Mouse (Mus musculus): ENCODE measurements around the gene Prkn. TPM values are rescaled to one million over a fixed set of nuclear protein-coding genes. Genes with fewer than 3 reads are reported as not detected.

The Prkn gene
- polyA plus RNA-seq, 1 experiment from 2014 or later: 1.6 TPM

Other genes starting within 250 kb of the Prkn start
- gene Pacrg, start 73 bp upstream of the Prkn start, polyA plus RNA-seq (2015; fragmentation: Nextera tagmentation; extraction: Ambion mirVana): 4.1 and 5.3 TPM in 2 replicates

Data from forebrain, embryonic 13.5 days (tissue).